Mouse (Mus musculus): ENCODE measurements at regions not wholly inside any gene's neighbourhood (a gene's known extent, or its start where the extent isn't known, plus 50 kb on each side); places are given as distances from the start of the nearest gene placed in this dataset.
A peak's percentile ranks its signal among the peaks of the same experiment; 100 is the strongest.

GRCm38 (mm10) chr9:34029503-34030169 is 456.1 kb upstream of the Kirrel3 start:
- TF ChIP-seq POLR2A (IDR thresholded peaks at IDR 0.05; ENCODE audit: insufficient read length, low read depth) (no peak), E2F4 (IDR thresholded peaks at IDR 0.05; ENCODE audit: insufficient read depth) (no peak), POLR2AphosphoS2 (IDR thresholded peaks at IDR 0.05; ENCODE audit: insufficient read length, low read depth) (no peak), TCF12 (IDR thresholded peaks at IDR 0.05; ENCODE audit: insufficient read depth, poor library complexity, severe bottlenecking) (no peak), CEBPB (IDR thresholded peaks at IDR 0.05; ENCODE audit: insufficient read depth, poor library complexity, severe bottlenecking) (no peak), MYOD1 (IDR thresholded peaks at IDR 0.05; ENCODE audit: control insufficient read depth in 1 of 3, insufficient read length in 2 of 3, low read depth in 2 of 3) (no peak), MYOG (IDR thresholded peaks at IDR 0.05; ENCODE audit: control insufficient read depth in 1 of 3, insufficient read depth in 1 of 3, insufficient read length in 2 of 3, low read depth in 2 of 3) (peak in 1 of 3 experiments; percentile 8), MAX (IDR thresholded peaks at IDR 0.05; ENCODE audit: low read depth) (no peak), TCF3 (IDR thresholded peaks at IDR 0.05; ENCODE audit: insufficient read length, low read depth) (no peak), USF1 (IDR thresholded peaks at IDR 0.05; ENCODE audit: low read depth) (no peak)

Measured in myocyte (in vitro differentiated cells).